Mouse (Mus musculus) R1 (cell line): ENCODE measurements around the gene Dnajb4.

Experiments used
- DNase-seq: peaks from one replicate; pipeline ENCODE4 v3.0.0-alpha.2; 2018; ENCODE audit warnings: low read depth, low spot score

Dnajb4 gene

GRCm38 (mm10) chr3:152171862-152172261 lies 38.2 kb downstream of the Dnajb4 start:
- DNase-seq = no peak

GRCm38 (mm10) chr3:152171236-152171635 lies 38.9 kb downstream of the Dnajb4 start:
- no peak for DNase-seq

GRCm38 (mm10) chr3:152170407-152170806 lies 39.7 kb downstream of the Dnajb4 start:
- no peak for DNase-seq

GRCm38 (mm10) chr3:152168007-152168406 lies 42.1 kb downstream of the Dnajb4 start:
- DNase-seq = no peak

GRCm38 (mm10) chr3:152166699-152167451 lies 43.2 kb downstream of the Dnajb4 start:
- peak; percentile 25 for DNase-seq

- DNase-seq = peak; percentile 72
These were observed 44.0 kb downstream of the Dnajb4 start, which contains the start of gene Gipc2 for GRCm38 (mm10) chr3:152166099-152166423. Gipc2 (minus strand) TSS chr3:152166230.

- DNase-seq = peak; percentile 90
These were observed 44.6 kb downstream of the Dnajb4 start for GRCm38 (mm10) chr3:152165351-152166098.

- no peak for DNase-seq
These were observed 45.1 kb downstream of the Dnajb4 start for GRCm38 (mm10) chr3:152165014-152165350.

- no peak for DNase-seq
These were observed 46.8 kb downstream of the Dnajb4 start for GRCm38 (mm10) chr3:152163320-152163719.

GRCm38 (mm10) chr3:152160607-152161006 lies 49.5 kb downstream of the Dnajb4 start:
- no peak for DNase-seq

- no peak for DNase-seq
These were observed 50.8 kb downstream of the Dnajb4 start for GRCm38 (mm10) chr3:152159321-152159720.

- DNase-seq = no peak
These were observed 51.5 kb downstream of the Dnajb4 start for GRCm38 (mm10) chr3:152158344-152159291.

- DNase-seq = no peak
These were observed 53.1 kb downstream of the Dnajb4 start for GRCm38 (mm10) chr3:152156816-152157496.

- no peak for DNase-seq
These were observed 54.7 kb downstream of the Dnajb4 start for GRCm38 (mm10) chr3:152155296-152155948.

GRCm38 (mm10) chr3:152154095-152154494 lies 56.0 kb downstream of the Dnajb4 start:
- DNase-seq = no peak

GRCm38 (mm10) chr3:152153152-152153551 lies 57.0 kb downstream of the Dnajb4 start:
- DNase-seq = no peak

- DNase-seq = no peak
These were observed 57.7 kb downstream of the Dnajb4 start for GRCm38 (mm10) chr3:152152483-152152804.

- DNase-seq = no peak
These were observed 58.2 kb downstream of the Dnajb4 start for GRCm38 (mm10) chr3:152151725-152152482.

GRCm38 (mm10) chr3:152149863-152150262 lies 60.2 kb downstream of the Dnajb4 start:
- DNase-seq = no peak

GRCm38 (mm10) chr3:152149449-152149848 lies 60.7 kb downstream of the Dnajb4 start:
- no peak for DNase-seq
